Mouse (Mus musculus) CD8-positive naive resting alpha-beta T cell, adult 2 months (primary cell): ENCODE results near the gene Tmem176a.
"Not testable (repeated sequence)": the region's sequence is repeated elsewhere in the genome, so short reads cannot be mapped to it uniquely, and the experiment has no call there.

Source experiments
- DNase-seq, 2 experiments: peaks; one replicate each; pipeline ENCODE4 v3.0.0; 2022; ENCODE audit warnings: low read depth in 2 of 2, low spot score in 2 of 2

Gene Tmem176a

GRCm38 (mm10) chr6:48842111-48842842, 1.6 kb downstream of the Tmem176a start:
- peak in 1 of 2 experiments; percentile 15 for DNase-seq

DNA sequence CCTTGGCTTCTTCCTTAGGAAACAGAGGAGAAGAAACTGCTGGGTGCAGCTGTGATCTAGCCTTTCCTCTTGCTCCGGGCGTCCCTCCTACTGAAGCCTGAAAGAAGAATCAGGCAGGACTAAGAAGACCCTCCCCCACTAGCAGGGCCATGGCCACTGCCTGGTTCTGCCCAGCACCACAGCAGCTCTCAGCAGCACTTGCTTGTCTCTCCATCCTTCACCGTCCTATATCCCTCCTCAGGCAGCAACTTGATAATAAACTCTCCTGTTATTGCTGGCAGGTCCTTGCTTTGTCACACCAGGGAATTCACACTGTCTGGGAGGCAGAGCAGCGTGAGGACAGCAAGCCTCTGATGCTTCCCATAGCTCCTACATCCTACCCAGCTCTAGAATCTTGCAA, 4.4 kb downstream of the Tmem176a start:
- no peak for DNase-seq

DNA sequence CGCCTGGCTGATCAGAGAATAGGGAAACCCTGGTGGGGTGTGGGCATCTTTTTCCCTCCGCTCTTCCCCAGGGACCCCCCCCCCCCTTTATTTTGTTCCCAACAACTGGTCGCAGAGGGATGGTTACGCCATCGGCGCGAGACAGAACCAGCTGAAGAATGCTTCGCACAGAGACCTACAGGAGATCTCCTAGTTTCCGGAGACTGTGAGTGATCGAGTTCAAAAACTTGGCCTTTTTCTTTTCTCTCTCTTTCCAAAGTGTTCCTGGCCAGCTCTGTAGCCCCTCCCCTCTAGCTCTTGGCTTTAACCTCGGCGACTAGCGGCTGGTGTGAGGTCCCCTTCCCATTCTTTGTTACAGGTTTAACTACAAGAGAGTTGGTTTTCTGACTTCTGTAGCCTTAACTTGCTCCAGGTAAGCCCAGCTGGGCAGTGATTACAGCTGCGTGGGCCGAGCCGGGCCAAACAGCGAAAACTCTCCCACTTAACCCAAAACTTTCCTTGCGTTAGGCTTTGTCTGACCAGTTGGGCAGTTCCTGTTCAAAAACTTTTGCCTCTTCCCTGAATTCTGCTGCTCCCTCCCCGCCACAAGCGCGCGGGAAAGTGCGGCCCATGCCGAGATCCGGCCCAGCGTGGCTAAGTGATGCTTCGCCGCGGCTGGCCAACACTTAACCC, 11.2 kb downstream of the Tmem176a start:
- DNase-seq, result no peak

GRCm38 (mm10) chr6:48854155-48854554, 13.4 kb downstream of the Tmem176a start:
- DNase-seq, result no peak

- no peak for DNase-seq
These were observed 17.0 kb downstream of the Tmem176a start for GRCm38 (mm10) chr6:48857613-48858302.

GRCm38 (mm10) chr6:48860130-48860815, 19.6 kb downstream of the Tmem176a start:
- DNase-seq, result peak; percentile 40 to 62

DNA sequence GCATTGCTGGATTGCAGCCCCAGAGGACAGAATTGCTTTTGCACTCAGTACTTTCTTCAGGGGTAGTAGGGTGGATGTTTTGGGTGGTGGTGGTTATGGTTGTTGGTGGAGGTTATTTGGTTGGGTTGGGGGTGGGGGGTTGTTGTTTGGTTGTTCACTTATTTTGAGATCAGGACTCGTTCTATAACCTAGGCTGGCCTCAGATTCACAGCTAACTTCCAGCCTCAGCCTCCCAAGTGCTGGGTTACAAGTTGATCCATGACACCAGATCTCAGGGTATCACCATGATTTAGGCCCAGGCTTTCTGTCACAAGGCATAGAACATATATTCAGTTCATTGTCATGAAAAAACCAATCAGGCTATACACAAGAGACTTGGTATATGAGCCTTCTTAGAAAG, 20.1 kb downstream of the Tmem176a start:
- no peak for DNase-seq

DNA sequence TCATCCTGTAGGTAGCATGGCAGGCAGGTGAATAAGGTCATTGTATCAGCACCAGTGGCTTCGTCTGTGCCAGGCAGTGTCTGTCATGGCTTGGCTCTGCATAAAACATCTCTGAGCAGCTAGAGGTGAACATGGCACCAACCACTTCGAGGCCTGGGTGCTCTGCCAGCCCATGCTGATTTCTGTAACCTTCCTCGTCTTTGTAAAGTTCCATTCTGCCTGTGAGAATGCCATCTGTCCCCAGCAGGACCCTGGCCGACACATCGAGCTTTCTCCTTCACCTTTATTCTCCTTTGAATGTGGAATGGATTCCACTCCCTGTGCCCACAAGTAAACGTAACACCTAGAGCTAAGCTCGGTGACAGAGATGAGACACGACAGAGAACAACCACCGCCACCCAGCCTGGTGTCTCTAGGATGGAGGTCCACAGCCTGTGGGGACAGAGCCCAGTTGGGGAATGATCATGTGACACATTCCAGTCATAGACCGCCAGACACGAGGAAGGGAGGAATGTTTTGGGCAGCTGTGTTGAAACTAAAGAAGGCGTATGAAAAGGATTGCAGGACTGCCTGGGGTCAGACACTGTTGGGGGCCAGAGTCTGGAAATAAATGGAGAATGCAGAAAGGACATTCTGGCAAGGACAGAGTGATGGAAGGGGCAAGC, 21.0 kb downstream of the Tmem176a start:
- no peak for DNase-seq

DNA sequence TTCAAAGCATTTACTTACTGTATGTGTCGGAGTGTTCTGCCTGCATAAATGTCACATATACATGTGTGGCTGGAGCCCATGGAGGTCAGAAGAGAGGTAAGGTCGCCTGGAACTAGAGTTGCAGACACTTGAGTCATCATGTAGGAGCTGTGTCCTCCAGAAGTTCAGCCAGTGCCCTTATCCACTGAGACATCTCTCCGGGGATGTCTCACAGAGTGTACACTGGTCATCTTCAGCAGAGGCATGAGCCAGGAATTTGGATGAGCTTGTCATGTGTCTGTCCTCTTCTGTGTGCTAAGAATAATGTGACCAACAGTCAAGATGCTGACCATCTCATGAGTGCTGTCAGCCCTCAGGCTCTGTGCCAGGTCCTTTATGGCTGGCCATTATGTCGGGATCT, 22.1 kb downstream of the Tmem176a start:
- DNase-seq, result no peak

- DNase-seq, result no peak
These were observed 22.8 kb downstream of the Tmem176a start for GRCm38 (mm10) chr6:48863488-48863887.

DNA sequence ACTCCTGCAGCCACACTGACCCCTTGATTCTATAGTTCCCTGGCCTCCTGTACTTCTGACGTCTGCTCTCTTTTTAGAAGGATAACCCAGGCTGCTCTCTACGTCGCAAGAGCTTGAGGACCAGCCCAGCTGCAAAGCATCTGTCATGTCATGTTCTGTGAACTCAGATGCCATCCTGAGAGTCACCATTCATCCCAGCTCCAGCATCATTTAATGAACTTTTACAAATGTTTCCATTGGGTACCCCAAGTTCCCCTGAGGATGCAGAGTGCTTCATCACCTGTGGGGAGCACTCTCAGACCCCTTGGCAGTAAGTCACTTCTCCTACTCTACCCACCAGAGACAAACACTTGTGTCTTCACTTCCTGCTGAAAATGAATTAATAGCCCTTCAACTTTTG, 23.5 kb downstream of the Tmem176a start:
- no peak for DNase-seq

- no peak for DNase-seq
These were observed 24.0 kb downstream of the Tmem176a start for GRCm38 (mm10) chr6:48864723-48865122.

GRCm38 (mm10) chr6:48865152-48865745, 24.5 kb downstream of the Tmem176a start:
- no peak for DNase-seq

DNA sequence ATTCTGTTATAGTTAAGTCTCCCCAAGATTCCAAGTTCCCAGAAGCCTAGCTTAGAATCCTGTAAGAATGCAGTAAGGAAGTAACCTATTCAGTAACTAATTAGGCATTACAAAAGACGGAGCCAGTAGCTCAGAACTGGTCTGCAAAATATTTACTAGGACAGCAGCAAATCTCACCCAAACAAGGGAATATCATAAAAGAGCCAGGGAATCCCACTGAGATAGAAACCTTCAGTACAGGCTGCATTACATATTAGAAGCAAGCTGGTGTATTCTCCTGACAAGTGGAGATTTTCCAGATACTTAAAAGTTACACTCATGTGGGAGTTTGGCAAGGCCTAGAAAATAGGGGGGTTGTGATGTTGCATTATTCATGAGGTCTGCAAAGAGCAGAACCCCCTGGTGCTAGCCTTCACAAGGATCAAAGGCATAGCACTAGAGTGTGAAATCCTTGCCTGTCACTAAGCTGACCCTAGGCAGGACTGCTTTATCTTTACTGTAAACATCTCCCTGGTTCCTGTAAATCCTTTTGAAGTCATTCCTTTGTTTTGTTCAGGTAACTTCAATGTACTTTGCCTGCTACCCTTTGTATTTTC, 25.7 kb downstream of the Tmem176a start:
- not testable (repeated sequence) for DNase-seq

GRCm38 (mm10) chr6:48867158-48867557, 26.4 kb downstream of the Tmem176a start:
- DNase-seq, result no peak

- no peak for DNase-seq
These were observed 29.1 kb downstream of the Tmem176a start for GRCm38 (mm10) chr6:48869774-48870173.

- DNase-seq, result no peak
These were observed 31.9 kb downstream of the Tmem176a start, which contains the start of gene Aoc1 for GRCm38 (mm10) chr6:48872596-48872995. TSS of gene Aoc1 (plus strand) at chr6:48872896.

GRCm38 (mm10) chr6:48874576-48874975, 33.9 kb downstream of the Tmem176a start:
- no peak for DNase-seq

GRCm38 (mm10) chr6:48875515-48875914, 34.8 kb downstream of the Tmem176a start:
- DNase-seq, result no peak

- DNase-seq, result no peak
These were observed 35.9 kb downstream of the Tmem176a start for GRCm38 (mm10) chr6:48876510-48877135.
